Mouse (Mus musculus): ENCODE measurements around the gene Lbx1.

- TF ChIP-seq CTCF (IDR thresholded peaks at IDR 0.05; ENCODE audit: low read depth), result no peak
- TF ChIP-seq EP300 (IDR thresholded peaks at IDR 0.05; ENCODE audit: low read depth), result no peak
Observed at GRCm38 (mm10) chr19:45209191-45209590, 26.4 kb downstream of the Lbx1 start.
